Mouse (Mus musculus) liver, embryonic 13.5 days (tissue): ENCODE data around the gene Prkar1b. TPM values are rescaled to one million over a fixed set of nuclear protein-coding genes. Genes with fewer than 3 reads are reported as not detected.

Source experiments
- ATAC-seq: fragments of 200-750 bp; cut with Nextera tagmentation; 2 replicates; pipeline ENCODE4 v1.8.0; 2017; ENCODE audit warnings: low read depth, mild to moderate bottlenecking, moderate number of reproducible peaks, moderate library complexity
- DNase-seq: peaks from one replicate; pipeline ENCODE4 v3.0.0; 2022
- H3K27ac ChIP-seq: fragments of 300-500 bp; sonication (generic); 2 replicates; pipeline ENCODE4 v1.5.1; 2015; ENCODE audit warnings: moderate library complexity, mild to moderate bottlenecking, inconsistent platforms
- H3K27me3 ChIP-seq: fragments of 300-500 bp; sonication (generic); 2 replicates; pipeline ENCODE4 v1.6.1; 2015; ENCODE audit warnings: mild to moderate bottlenecking, inconsistent platforms
- H3K36me3 ChIP-seq: fragments of 300-500 bp; sonication (generic); 2 replicates; pipeline ENCODE4 v1.6.1; 2015; ENCODE audit warnings: mild to moderate bottlenecking, inconsistent platforms
- H3K4me1 ChIP-seq: fragments of 300-500 bp; sonication (generic); replicated peaks from 2 replicates; pipeline ENCODE4 v1.6.1; 2015; ENCODE audit warnings: inconsistent platforms
- H3K4me2 ChIP-seq: fragments of 300-500 bp; sonication (generic); 2 replicates; pipeline ENCODE4 v1.6.1; 2015; ENCODE audit warnings: inconsistent platforms, mild to moderate bottlenecking, moderate library complexity
- H3K4me3 ChIP-seq: fragments of 300-500 bp; sonication (generic); replicated peaks from 2 replicates; pipeline ENCODE4 v1.5.1; 2015; ENCODE audit warnings: mild to moderate bottlenecking, inconsistent platforms
- H3K9ac ChIP-seq: fragments of 300-500 bp; sonication (generic); 2 replicates; pipeline ENCODE4 v1.6.1; 2015; ENCODE audit warnings: mild to moderate bottlenecking, inconsistent platforms
- H3K9me3 ChIP-seq: fragments of 300-500 bp; sonication (generic); replicated peaks from 2 replicates; pipeline ENCODE4 v1.6.1; 2016; ENCODE audit warnings: inconsistent platforms
- WGBS: fragments of 180-500 bp; shearing (Covaris S2); methylation state at CpG from one replicate; pipeline ENCODE4 v1.1.7; 2015; ENCODE audit not compliant: insufficient replicate concordance; 5-methylcytosine and 5-hydroxymethylcytosine counted together
- polyA plus RNA-seq: library from polyadenylated mRNA; unstranded; fragments of >200 nt; fragmentation: Nextera tagmentation; extraction: Ambion mirVana; gene quantifications from 2 replicates; pipeline ENCODE4 v1.2.1, GENCODE M21; 2015

The Prkar1b gene
- polyA plus RNA-seq, 1 experiment from 2014 or later, result 2.6 TPM

DNA sequence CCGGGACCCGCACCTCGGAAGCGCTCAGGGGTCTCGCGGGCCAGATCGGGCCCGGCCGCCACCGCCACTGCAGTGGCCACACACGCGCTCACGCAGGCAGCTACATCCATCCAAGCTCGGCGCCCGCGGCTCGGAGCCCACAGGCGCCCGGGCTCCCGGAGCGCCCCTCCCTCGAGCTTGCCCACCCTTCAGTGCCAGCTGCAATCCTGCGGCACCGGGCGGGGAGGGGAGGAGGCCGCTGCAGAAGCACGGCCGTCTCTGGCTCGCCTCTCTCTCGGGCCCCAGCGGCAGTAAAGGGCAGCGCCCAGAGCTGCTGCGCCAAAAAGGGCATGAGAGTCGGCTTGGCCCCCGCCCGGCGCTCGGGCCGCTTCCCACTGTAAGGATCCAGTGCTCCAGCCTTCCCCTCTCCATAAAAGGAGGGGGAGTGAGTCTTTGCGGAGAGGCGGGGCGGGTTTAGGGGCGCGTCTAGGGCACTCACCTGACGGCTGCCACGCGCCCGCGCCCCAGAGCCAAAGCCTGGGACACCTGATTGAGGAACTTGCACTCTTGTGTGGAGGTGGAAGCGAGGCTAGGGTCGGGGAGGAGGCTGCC is 154.0 kb downstream of the Prkar1b start:
- DNase-seq (no peak), ATAC-seq (peak; percentile 6; the same call in 1 of the 2 replicates)
- H3K9me3 ChIP-seq, result no peaks in the 10 kb centered on the region
- peaks cover 100% of the 10 kb centered on the region for H3K27me3 ChIP-seq
- under 1% methylated on average over 49 of the region's 52 CpGs for WGBS
- peak overlapping the region; percentile 69 for H3K4me2 ChIP-seq
- peaks cover 37% of the 10 kb centered on the region for H3K4me1 ChIP-seq
- H3K9ac ChIP-seq, result peak overlapping the region; percentile 45
- H3K4me3 ChIP-seq, result peak overlapping the region; percentile 58
- H3K36me3 ChIP-seq, result no peaks in the 10 kb centered on the region
- no peak overlapping the region for H3K27ac ChIP-seq

DNA sequence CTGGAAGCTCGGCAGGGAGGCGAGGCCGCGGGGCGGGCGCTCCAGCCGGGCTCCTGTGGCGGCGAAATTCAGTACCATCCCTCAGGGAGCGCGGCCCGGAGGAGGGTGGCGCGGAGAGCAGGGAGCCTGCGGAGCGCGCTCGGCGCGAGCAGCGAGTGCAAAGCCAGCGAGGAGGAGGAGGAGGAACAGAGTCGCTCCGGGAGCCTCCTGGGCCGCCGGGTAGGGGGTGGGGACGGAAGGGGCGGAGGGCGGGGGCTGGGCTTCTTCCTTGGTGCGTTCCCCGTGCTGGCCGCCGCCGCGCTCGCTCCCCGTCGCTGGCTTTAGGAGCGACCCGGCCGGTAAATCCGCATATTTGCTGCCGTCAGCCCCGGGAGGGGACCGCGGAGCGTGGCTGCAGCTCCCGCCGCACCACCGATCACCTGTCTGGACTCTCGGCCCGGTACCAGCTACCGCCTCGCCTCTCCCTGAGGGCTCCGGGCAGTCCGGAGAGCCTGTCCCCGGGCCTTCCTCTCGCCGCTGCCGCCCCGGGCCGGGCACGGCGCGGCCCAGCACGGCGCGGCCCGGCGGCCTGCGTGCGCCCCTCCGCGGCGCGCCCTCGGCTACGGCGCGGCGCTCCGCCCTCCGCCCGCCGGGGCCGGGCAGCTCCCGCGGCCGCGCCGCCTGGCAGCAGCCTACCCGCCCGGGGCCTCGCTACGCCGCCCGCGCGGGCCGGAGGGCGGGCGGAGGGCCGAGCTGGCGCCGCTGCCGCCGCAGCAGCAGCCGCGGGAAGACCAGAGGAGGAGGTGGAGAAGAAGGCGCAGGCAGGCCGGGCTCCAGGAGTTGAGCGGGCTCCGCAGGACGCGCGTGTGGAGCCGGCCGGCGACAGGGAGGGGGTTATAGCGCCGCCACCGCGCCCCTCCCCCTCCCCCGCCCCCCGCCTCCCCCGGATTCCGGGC is 154.7 kb downstream of the Prkar1b start:
- H3K9ac ChIP-seq, result peak overlapping the region; percentile 45
- peak; percentile 53; the same call in 1 of the 2 replicates for ATAC-seq

DNA sequence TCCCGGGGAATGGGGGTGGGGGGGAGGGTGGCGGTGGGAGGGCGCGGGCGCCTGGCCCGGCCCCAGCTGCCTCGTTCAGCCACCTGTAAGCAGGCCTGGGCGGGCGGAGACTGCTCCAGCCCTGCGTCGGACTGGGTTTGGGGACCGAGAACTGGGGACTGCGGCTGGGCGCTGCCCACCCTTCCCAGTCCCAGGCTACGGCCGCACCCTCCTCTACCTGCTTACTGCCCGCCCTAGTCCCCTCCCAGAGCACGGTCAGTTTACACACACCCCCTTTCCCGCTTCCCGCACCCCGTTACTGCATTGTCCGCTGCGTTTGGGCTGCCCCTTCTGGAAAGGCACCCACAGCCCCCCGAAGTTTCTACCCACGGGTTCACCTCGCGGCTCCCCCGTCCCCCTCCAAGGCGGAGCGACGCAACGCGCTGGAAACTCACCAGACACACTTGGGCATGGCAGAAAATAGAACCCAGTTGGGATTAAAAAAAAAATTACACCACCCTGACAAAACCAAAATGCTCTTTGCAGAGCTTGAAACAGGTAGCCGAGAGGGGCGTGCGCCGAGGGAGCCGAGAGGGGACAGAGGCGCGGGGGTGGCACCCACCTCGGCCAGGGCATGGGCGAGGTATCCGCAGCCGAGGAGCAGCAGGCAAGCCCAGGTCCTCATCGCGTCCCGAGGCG is 155.6 kb downstream of the Prkar1b start:
- ATAC-seq (0 out of 2 replicates have a peak, but pooled peaks have one; percentile 7), DNase-seq (no peak)
- H3K27ac ChIP-seq, result no peak overlapping the region

More for the DNA sequence above, 154.7 kb downstream of the Prkar1b start:
- no peak for DNase-seq
- Histone ChIP-seq H3K4me3 (peak overlapping the region; percentile 58), H3K27me3 (peaks cover 100% of the 10 kb centered on the region), H3K9me3 (no peaks in the 10 kb centered on the region), H3K36me3 (no peaks in the 10 kb centered on the region), H3K4me2 (peak overlapping the region; percentile 69), H3K4me1 (peaks cover 37% of the 10 kb centered on the region), H3K27ac (no peak overlapping the region)
- under 1% methylated on average over 103 of the region's 127 CpGs for WGBS

DNA sequence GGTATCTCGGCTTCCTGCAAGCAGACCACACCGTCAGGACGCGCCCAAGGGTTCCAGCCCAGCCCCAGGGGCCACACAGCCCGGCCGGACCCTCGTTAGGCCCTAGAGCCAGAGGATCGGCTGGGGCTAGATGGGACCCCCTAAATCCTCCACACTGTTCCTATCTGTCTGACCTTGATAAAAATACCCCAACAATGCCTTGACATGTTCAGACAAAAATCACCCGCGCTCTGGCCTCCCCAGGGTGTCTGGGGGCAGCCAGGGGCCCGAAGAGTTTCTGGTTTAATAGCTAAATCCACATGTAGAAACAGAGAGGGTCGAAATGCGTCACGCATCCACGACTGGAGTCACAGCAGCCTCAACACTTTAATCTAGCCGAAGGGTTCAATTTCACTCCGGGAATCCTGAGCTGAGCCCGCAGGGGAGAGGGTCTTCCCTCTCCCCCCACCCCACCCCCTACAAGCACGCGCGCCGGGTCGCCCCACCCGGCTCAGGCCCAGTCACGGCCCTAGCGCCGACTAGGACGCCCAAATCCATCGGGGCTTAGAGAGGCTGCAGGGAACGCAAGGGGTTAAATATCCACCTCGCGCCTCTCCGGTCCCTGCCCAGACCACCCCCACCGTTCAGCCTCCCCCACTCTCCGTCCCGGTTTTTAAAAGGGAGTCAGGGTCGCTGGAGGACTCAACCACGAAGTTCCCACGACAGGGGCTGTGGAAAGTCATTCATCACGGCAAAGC is 156.3 kb downstream of the Prkar1b start:
- Histone ChIP-seq H3K4me2 (peak overlapping the region; percentile 69), H3K9me3 (no peaks in the 10 kb centered on the region), H3K36me3 (no peaks in the 10 kb centered on the region), H3K9ac (no peak overlapping the region), H3K4me1 (peaks cover 37% of the 10 kb centered on the region), H3K27me3 (peaks cover 88% of the 10 kb centered on the region), H3K4me3 (peak overlapping the region; percentile 58), H3K27ac (no peak overlapping the region)
- 2% methylated on average over 40 of the region's 40 CpGs for WGBS
- ATAC-seq (no peak), DNase-seq (no peak)

More for the DNA sequence above, 155.6 kb downstream of the Prkar1b start:
- under 1% methylated on average over 48 of the region's 48 CpGs for WGBS
- Histone ChIP-seq H3K9me3 (no peaks in the 10 kb centered on the region), H3K9ac (no peak overlapping the region), H3K4me1 (peaks cover 37% of the 10 kb centered on the region), H3K4me3 (peak overlapping the region; percentile 58), H3K36me3 (no peaks in the 10 kb centered on the region), H3K27me3 (peaks cover 95% of the 10 kb centered on the region), H3K4me2 (peak overlapping the region; percentile 69)

DNA sequence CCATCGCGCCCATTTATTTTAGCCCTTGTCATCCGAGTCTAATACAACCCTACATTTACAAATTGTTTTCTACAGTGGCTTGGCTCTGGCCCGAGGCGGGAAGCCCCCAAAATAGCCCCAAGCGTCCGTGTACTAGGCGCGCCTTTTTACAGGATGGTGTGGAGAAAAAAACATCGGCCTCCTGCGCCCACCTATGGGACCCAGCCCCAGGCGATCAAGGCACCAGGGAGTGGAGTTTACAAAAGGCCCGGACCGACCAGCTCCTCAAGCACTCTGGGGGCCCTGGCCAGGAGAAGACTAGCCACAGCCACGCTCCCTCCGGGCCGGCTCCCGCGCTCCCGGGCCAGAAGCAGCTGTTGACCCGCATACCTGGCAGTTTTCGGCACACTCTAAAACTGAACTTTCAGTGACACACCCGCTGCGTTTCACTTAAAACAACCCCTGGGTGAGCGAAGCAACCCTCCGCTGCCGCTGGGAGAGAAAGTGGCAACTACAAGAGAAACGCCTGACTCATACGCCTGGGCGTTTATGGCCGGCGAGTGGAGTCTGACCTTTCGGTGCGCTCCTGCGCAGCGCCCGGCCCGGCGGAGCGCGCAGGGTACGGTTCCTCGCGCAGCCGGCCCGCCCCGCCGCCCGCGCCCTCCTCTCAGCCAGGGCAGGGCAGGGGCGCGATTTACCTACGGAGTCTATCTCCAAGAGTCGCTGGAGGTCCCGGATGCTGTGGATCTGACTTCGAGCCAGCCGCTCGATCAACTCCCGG is 157.0 kb downstream of the Prkar1b start:
- ATAC-seq, result no peak
- H3K4me3 ChIP-seq, result peak overlapping the region; percentile 58
- WGBS, result 3% methylated on average over 59 of the region's 59 CpGs
- no peak for DNase-seq
- H3K27ac ChIP-seq, result no peak overlapping the region
- H3K9me3 ChIP-seq, result no peaks in the 10 kb centered on the region
- peaks cover 80% of the 10 kb centered on the region for H3K27me3 ChIP-seq
- H3K4me2 ChIP-seq, result peak overlapping the region; percentile 69
- no peak overlapping the region for H3K9ac ChIP-seq
- peaks cover 32% of the 10 kb centered on the region for H3K4me1 ChIP-seq
- H3K36me3 ChIP-seq, result no peaks in the 10 kb centered on the region

DNA sequence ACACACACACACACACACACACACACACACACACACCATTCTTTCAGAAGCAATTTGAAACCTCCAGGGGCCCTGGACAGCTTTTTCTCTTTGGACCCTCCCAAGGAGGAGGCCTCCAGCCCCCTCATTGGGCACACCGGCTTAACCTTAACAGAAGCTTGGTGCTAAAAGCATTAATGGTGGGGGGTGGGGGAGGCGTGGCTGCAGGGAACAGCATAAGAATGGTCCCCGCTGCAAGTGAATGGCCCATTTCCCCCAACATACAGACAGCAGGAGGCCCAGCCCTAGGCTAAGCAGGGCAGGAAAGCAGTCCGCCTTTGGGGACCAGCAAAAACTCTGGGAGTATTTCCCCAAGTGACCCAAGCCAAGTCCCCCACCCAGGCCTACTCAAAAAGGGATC is 158.1 kb downstream of the Prkar1b start:
- no peak overlapping the region for H3K9ac ChIP-seq
- H3K27ac ChIP-seq, result no peak overlapping the region
- H3K4me2 ChIP-seq, result no peak overlapping the region
- H3K4me3 ChIP-seq, result no peak overlapping the region
- no peak for DNase-seq
- H3K4me1 ChIP-seq, result peaks cover 23% of the 10 kb centered on the region
- no peaks in the 10 kb centered on the region for H3K9me3 ChIP-seq
- peaks cover 70% of the 10 kb centered on the region for H3K27me3 ChIP-seq
- ATAC-seq, result no peak
- no peaks in the 10 kb centered on the region for H3K36me3 ChIP-seq
- 38% methylated on average over 4 of the region's 4 CpGs for WGBS

DNA sequence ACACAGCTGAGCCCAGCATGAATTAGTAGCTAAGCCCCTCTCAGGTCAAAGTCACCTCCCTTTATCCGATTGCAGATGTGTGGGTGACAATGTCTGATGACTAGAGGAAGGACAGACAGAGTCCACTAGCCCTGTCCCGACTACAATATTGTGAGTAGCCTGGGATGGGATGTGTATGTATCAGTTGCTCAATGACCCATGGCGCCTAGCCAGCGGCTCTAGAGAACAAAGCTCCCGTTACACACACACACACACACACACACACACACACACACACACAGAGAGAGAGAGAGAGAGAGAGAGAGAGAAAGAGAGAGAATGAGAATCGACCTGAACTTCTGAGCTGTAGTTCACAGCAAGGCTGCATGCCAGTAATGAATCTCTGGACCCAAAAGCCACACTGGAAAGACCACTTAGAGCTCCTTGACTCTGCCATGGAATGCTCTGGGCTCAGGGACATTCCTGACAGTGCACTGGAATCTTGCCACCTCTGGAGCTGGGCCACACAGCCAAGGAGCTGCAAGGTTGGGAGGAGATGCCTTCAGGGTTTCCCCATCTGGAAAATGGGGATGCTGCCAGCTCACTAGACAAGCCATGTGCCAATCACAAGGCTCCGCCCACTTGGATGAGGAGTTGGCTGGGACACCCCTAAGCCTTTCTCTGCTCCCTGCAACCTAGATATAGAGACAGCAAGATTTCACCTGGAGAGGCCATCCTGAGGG is 159.0 kb downstream of the Prkar1b start:
- Histone ChIP-seq H3K9ac (no peak overlapping the region), H3K27ac (no peak overlapping the region), H3K4me1 (peaks cover 18% of the 10 kb centered on the region), H3K9me3 (no peaks in the 10 kb centered on the region), H3K27me3 (peaks cover 61% of the 10 kb centered on the region), H3K36me3 (no peaks in the 10 kb centered on the region), H3K4me2 (no peak overlapping the region), H3K4me3 (no peak overlapping the region)
- ATAC-seq (no peak), DNase-seq (no peak)
- 51% methylated on average over 6 of the region's 7 CpGs for WGBS

DNA sequence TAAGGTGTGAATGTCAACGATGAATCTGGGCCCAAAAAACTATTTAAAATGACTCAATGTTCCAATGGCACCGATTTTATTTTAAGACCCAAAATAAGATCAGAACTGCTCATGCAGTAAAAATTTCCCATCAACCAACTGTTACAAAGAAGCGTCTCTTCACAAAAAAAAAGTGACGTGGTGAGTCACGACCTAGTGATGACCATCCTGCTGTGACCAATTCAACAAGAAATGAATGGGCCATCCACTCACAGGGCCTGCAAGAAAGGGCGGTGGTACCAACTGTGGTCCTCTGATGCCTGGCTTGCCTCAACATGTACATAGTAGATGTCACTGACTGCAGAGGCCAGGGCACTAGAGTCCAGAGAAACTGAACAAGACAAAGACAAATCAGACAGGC is 160.2 kb downstream of the Prkar1b start:
- peaks cover 48% of the 10 kb centered on the region for H3K27me3 ChIP-seq
- no peak overlapping the region for H3K27ac ChIP-seq
- WGBS, result 67% methylated on average over 6 of the region's 6 CpGs
- H3K9me3 ChIP-seq, result no peaks in the 10 kb centered on the region
- DNase-seq (no peak), ATAC-seq (no peak)
- no peak overlapping the region for H3K4me3 ChIP-seq
- no peak overlapping the region for H3K9ac ChIP-seq
- H3K4me2 ChIP-seq, result no peak overlapping the region
- peaks cover 16% of the 10 kb centered on the region for H3K4me1 ChIP-seq
- no peaks in the 10 kb centered on the region for H3K36me3 ChIP-seq

DNA sequence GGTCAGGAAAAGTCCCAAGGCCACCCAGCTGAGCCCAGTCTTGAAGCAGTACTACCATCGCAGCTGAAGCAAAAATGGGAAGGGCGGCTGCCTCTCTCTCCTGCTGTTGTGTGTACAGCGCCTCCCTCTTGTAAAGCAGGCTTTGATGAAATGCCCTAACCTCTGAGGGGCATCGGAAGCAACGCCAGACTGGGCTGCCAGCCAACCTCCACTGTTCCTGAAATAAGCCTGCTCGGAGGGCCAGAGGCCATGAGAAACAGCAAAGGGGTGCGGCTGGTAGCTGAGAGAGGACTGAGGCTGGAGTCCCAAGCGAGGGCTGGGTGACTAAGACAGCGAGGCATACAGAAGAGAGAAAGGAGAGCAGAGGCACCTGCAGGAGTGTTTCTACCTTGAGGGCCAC is 161.0 kb downstream of the Prkar1b start:
- Histone ChIP-seq H3K27me3 (peaks cover 43% of the 10 kb centered on the region), H3K36me3 (no peaks in the 10 kb centered on the region), H3K4me1 (peaks cover 12% of the 10 kb centered on the region), H3K4me3 (no peak overlapping the region), H3K9ac (no peak overlapping the region), H3K4me2 (no peak overlapping the region), H3K9me3 (no peaks in the 10 kb centered on the region), H3K27ac (no peak overlapping the region)
- ATAC-seq (no peak), DNase-seq (no peak)
- 60% methylated on average over 9 of the region's 9 CpGs for WGBS

DNA sequence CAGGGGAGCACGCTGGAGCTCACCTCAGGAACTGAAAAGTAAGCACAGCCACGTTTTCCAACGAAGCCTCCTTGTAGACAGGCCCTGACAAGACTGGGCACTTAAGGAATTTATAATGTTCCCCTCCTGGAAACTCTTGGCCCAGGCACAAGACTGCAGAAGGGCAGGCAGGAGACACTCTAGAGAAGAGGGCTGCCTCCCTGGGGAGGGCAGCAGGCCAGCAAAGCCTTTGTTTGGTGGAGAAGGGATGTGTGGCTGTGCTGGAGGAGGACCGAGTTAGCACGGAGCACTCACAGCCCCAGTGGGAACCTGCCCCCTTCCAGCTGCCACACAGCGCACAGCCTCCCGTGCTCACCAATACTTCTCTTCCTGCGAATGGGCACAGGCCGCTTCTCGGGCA is 161.8 kb downstream of the Prkar1b start:
- Histone ChIP-seq H3K4me2 (no peak overlapping the region), H3K36me3 (no peaks in the 10 kb centered on the region), H3K4me3 (no peak overlapping the region), H3K9ac (no peak overlapping the region), H3K4me1 (peaks cover 5% of the 10 kb centered on the region), H3K27ac (no peak overlapping the region), H3K9me3 (no peaks in the 10 kb centered on the region), H3K27me3 (peaks cover 35% of the 10 kb centered on the region)
- 60% methylated on average over 10 of the region's 10 CpGs for WGBS
- no peak for ATAC-seq
- no peak for DNase-seq
